Mouse (Mus musculus): ENCODE results near the gene Fgfr2.

Gene Fgfr2

GRCm38 (mm10) chr7:132738844-132739243, 384.3 kb downstream of the Fgfr2 start:
- DNase-seq = no peak

DNA sequence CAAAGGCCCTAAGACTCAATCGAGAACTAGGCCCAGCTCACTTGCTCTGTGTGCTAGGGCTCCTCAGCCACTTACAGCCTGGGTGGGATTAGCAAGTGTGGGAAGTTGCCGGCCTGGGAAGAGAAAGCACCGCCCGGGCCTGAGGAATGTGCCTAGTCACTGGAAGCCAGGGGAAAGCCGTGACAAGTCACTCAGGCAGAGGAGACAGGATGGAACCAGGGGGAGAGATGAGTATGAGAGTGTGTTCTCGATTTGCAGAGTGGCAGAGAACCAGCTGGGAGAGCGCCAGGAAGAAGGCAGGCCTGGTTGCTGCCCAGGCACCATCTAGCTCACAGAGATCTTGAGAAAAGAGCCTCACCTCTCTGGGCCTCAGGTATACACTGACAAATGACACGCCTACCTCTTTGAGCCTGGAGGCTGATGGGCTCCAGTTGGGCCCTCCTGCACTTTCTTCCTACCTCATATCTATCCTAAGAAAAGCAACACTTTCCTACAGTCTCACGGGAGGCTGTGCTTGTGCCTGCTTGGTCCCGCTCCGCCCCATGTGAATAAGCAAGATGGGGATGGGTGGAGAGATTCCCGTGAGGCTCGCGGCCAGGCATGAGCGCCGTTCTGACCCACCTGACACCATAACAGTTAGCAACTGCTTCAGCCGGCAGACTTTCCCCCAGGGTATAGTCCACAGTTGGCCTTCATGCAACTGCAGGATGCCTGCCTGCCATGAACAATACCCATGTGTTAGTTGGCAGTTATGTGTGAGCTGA, 386.9 kb downstream of the Fgfr2 start:
- DNase-seq = peak; percentile 80

- peak; percentile 77 for DNase-seq
These were observed 388.0 kb downstream of the Fgfr2 start for GRCm38 (mm10) chr7:132735145-132735544.

GRCm38 (mm10) chr7:132734222-132734621, 388.9 kb downstream of the Fgfr2 start:
- DNase-seq = no peak

GRCm38 (mm10) chr7:132733521-132733920, 389.6 kb downstream of the Fgfr2 start:
- peak; percentile 63 for DNase-seq

DNA sequence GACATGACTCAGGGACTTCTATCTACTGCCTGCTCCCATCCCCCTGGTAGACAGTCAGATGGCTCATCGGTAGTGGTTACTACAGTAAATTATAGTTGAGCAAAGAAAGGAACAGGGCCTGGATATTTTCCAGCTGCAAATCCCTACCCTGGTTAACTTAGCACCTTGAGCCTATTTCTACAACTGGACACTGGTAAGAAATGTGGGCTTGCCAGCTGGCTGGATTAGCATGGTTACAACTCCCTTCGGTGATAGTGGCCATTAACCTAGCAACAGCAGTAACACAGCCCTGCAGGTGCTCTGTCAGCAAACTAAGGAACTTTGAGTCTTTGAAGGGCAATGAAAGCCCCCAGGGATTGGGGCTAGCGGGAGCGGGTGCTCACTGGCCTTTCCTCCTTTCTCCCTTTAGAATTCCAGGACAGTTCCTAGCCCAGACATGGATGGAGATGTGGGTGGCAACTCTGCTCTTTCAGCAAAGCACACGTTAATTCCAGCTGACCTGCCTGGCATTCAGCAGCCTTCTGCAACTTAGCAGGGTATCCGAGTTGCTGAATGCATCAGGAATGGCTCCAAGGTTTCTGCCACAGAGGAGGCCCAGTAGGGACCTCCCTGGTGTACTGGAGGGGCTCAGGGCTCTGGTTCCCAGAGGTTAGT, 390.9 kb downstream of the Fgfr2 start:
- DNase-seq = no peak

DNA sequence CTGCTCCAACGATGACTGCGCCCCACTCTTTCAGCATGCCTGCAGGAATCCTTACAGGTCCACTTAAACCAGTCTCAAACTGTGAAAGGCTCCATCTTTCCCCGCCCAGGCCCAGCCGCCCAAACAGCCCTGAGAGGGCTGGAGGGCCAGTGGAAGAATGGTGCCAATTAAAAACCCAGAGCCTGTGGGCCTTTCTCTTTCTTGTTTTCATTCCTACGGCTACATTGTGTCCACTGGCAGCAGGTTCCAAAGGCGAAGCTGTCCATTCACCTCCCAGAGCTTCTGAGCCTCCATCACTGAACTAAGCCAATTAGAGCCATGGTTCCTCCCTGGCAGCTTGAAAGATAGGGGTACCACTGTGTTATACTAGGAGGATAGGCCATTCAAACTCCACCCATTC, 391.6 kb downstream of the Fgfr2 start:
- no peak for DNase-seq

DNA sequence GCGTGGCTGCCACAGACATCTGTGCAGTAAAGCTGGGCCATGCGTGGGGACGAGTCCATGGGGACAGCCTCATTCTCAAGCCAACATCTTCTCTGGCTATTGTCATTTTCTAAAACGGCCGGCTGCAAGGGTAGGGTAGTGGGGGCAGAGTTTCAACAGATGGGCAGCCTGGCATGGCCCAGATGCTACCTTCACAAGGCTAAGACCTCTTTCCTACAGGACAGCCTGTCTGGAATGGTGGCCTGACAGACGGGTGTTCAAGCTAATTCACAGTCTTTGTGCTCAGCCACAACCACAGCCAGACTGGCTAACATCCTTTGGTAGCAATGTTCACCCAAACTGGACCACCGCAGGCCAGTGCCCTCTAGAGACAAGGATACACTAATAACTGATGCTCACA, 392.6 kb downstream of the Fgfr2 start:
- no peak for DNase-seq

DNA sequence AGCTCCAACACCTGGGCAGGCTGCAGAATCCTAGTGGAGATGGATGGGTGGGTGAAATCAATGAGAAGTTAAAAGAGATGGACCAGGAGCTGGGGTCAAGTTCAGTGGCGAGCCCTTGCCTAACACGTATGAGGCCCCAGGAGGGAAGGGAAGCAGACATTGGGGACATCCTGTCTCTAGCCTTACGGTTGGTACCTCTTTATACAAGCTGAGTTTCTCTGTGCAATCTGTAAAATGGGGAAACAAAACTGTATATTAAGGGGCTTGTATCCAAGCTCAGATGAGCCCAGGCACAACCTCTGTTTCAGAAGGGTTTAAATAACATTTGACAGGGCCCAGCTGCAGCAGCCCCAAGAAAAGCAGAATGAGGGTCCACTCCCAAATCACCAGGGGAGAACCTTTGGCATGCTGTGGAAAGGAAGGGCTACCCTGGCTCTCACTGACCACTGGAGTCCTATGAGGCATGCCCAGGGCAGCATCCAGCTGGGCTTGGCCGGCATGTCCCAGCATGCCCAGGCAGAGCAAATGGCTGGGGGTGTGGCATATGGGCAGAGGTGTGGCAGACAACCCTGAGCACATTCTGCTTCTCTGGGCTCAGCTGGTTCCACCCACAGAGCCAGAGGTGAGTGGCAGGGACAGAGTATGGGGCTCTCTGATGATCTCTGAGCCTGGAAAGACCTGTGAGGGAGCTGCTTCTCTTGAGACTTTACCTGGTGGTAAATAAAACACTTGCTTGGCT, 393.9 kb downstream of the Fgfr2 start:
- DNase-seq = peak; percentile 62

DNA sequence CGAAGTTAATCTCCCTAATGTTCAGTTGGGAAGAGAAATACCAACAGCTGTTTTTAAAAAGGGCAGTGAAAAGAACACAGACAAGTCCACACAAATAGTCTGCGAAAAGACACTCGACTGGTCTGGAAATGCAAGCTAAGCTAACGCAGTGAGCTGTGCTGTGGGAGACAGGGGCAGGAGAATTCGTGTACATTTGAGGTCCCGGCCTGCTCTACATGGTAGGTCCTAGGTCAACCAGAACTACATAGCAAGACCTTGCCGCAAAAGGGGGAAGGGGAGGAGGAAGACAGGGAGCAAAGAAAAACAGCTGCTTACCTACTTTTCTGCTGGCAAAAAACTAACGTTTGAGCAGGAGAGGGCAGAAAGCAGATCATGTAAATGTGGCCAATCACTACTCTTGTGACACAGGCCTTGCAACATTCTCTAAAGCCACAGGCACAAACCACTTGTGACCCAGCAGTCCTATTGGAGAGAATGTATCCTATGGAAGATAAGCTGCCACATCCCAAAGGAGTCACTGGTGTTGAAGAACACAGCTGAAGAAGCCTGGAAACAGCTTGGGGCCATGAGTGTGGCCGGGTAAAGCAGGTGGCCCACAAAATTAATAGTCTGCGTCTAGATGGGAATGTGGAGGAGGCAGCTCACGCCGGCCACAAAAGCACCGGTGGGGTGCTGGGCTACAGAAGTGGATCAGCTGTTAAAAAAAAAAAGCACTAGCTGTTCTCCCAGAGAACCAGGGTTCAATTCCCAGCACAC, 396.9 kb downstream of the Fgfr2 start:
- no peak for DNase-seq

DNA sequence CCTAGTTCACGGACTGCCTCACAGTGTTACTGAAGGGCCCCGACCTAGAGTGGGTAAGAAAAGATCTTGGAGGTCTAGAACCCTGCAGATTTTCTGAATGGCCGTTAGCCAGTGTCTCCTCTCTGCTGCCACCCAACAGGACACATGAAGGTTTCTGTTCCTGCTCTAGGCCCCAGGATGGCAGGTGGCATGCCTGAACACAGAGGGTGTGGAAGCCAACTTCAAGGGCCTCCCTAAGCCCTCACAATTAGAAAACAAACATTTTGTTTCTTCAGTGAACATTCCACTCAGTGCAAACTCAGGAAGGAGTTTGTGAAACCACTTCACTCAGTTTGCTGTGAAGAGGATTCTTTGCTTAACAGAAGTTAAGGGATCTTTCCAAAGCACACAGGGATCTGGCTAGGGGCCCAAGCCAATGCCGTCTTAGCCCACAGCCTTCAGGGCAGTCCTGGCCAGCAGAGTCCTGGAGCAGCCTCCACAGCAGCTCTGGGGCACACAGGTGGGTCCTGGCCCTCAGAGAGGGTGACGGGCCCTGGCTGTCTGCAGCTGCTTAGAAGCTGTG, 398.6 kb downstream of the Fgfr2 start:
- peak; percentile 46 for DNase-seq

DNA sequence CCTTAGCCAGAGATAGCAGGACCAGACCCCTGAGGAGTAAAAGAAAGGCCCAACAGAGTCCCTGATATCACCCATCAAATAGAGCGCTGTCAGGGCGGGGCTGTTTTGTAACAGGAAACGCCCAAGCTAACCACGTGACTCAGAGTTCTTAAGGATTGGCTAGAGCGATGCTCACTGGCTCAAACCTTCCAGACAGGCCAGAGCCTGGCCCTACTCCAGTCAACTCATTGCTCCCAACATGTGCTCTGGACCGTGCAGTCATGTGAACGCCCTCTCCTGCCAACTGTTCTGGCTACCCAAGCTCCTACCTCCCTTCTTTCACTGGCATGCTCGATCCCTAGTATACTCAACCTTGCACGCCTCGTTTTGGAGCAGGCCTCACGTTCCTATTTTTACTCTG, 399.2 kb downstream of the Fgfr2 start:
- DNase-seq = peak; percentile 88

DNA sequence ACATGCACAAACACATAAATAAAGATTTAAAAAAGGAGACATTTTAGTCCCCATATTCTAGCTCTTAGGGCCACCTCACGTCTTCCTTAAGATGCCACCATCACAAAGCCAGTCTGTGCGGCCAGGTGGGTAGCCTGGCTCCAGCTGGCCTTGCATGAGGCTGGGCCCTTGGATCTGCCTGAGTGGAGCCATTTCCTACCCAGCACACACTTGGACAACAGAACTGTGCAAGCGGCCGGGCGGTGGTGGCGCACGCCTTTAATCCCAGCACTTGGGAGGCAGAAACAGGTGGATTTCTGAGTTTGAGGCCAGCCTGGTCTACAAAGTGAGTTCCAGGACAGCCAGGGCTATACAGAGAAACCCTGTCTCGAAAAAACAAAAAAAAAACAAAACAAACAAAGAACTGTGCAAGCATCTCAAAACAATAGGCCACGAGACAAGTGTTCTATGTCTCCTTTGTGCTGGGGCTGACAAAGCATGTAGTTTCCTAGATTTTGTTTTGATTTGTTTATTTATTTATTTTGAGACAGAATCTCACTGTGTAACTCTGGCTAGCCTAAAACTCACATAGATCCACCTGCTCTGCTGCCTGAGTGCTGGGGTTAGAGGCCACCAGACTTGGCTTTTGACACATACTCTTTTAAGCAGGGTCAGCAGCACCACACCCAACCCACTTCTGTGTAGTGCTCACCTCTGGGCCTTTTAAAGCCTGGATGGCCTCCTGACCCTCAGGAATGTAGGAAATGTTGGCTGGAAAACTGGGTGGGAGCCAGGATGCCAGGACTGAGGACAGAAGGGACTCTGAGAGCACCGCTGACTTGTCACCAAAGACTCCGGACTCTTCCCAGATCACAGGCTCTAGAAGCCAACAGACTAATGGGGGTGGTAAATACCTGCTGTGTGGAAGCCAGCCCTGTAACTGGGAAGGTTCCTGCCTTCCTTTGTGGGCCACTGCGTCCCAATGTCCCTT, 400.5 kb downstream of the Fgfr2 start:
- DNase-seq = peak; percentile 63

- no peak for DNase-seq
These were observed 402.6 kb downstream of the Fgfr2 start for GRCm38 (mm10) chr7:132720562-132720961.

DNA sequence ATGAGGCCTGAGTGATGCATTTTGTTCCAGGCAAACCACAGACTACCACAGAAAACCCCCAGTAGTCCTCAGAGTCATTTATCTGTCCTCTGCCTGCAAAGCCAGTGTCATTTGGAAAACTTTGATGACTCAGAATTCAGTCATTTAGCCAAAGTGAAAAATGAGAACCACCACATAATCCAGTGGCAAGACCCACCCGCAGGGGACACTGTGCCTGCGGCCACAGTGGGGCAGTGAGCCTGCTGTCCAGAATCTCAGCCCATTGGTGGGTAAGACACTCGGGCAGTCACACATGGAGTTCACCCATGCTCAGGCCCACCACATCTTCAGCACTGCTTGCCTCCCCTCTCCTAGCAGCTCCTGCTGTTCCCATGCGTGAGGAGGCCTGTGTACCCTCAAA, 403.6 kb downstream of the Fgfr2 start:
- no peak for DNase-seq

DNA sequence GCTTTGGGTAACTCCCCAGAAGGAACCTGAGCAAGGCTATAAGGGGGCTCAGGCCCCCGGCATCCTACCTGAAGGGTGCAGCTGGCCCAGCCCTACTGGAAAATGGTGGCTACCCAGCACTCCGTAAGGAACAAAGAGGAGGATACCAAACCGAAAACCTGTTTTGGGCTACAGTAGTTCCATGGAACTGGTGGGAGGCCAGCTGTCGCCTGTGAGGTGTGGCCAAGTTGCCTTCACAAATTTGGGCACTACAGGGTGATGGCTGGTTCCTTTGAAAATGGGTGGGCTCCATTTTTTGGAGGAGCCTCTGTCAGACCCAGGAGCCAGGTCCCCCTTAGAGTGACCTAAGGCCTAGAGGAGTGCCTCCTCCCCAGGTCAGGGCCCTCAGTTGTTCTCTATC, 407.9 kb downstream of the Fgfr2 start:
- DNase-seq = no peak

- DNase-seq = peak; percentile 80
These were observed 408.8 kb downstream of the Fgfr2 start for GRCm38 (mm10) chr7:132714236-132714923.

DNA sequence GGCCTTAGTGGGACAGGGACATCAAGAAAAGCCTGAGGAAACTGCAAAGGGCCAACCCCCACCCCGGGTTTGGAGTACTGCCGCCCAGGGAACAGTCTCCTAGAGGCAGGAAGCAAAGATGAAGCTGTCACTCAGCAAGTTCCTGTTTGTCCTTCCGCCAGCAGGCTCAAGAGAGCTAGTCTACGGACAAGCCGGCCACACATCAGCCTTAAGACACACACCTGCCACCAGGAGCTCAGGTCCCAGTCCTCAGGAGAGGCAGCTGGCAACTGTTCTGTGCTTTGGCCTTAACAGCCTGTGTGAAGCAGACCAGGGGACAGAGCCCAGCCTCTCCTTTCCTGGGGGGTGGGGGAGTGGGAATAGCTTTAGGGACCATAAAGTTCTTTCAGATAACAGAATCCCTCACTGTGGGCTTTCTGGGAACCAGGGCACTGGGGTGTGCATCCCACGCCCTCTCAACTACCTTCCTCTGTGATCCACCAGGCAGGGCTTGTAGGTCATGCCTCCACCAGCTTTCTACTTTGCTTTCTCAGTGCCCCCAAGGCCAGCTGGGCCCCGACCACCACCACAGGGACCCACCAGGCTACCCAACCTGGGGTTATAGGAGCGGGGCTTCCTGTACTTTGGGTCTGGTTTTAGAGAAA, 409.5 kb downstream of the Fgfr2 start:
- peak; percentile 81 for DNase-seq

- no peak for DNase-seq
These were observed 410.2 kb downstream of the Fgfr2 start for GRCm38 (mm10) chr7:132712956-132713355.

- DNase-seq = peak; percentile 61
These were observed 411.0 kb downstream of the Fgfr2 start for GRCm38 (mm10) chr7:132712044-132712708.
